Mouse (Mus musculus): ENCODE data around the gene Pola2.

DNA sequence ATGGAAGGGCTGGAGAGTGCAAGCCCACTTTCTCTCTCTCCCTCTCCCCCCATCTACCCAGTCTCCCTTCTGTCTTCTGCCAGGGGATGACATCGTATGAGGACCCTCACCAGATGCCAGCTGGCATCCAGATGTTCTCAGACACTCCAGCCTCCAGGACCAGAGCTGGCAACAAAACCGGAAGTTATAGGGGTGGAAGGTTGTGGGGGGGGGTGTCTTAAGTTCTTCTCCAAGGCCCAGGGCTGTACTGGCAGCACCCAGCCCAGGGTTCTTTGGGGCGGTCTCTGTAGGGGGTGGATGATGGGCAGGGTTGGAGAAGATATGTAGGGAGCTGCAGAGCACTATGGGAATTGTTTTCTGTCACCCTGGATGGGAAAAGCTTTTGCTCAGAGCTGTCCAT lies 35.5 kb downstream of the Pola2 start:
- TF ChIP-seq TAL1 (IDR thresholded peaks at IDR 0.05; ENCODE audit: low read length) (no peak), GATA1 (IDR thresholded peaks at IDR 0.05; ENCODE audit: low read length) (no peak)

All from erythroblast, embryonic 14.5 days (primary cell).